7 mouse cellular contexts compared by ENCODE assay signal in genomic region chr5:113783581-113784001, GRCm38 (mm10). TPM values are rescaled to one million over a fixed set of nuclear protein-coding genes. Genes with fewer than 3 reads are reported as not detected.
A peak's percentile ranks its signal among the peaks of the same experiment; 100 is the strongest.
DNase-seq lines count a peak whose midpoint lies in the region; ATAC-seq lines count a peak whose summit lies in the region.

No protein-coding gene starts in this region.

- WGBS in liver, embryonic 15.5 days (ENCODE audit: insufficient replicate concordance), result 22% methylated on average over 12 of the region's 12 CpGs
- 6% methylated on average over 12 of the region's 12 CpGs for WGBS in stomach, embryonic 15.5 days
- 20% methylated on average over 12 of the region's 12 CpGs for WGBS in forebrain, embryonic 11.5 days

- peaks cover 6% of the 10 kb centered on the region; the same call in 1 of the 2 replicates for H3K4me1 ChIP-seq in liver, embryonic 15.5 days (replicated peaks)
- H3K4me1 ChIP-seq in stomach, embryonic 15.5 days, result peaks cover 21% of the 10 kb centered on the region; the same call in 1 of the 2 replicates
- no peaks in the 10 kb centered on the region; the same call in 1 of the 2 replicates for H3K4me1 ChIP-seq in forebrain, embryonic 11.5 days (replicated peaks; ENCODE audit: control insufficient read depth, insufficient read depth, low read length)

- peak; percentile 35; the same call in 1 of the 2 replicates for ATAC-seq in liver, embryonic 15.5 days (ENCODE audit: insufficient read depth)
- peak; percentile 64 for ATAC-seq in stomach, embryonic 15.5 days (ENCODE audit: insufficient read depth, low FRiP score, low read depth)
- no peak for ATAC-seq in forebrain, embryonic 11.5 days (replicated peaks; ENCODE audit: low FRiP score)

- H3K9ac ChIP-seq in liver, embryonic 15.5 days, result no peak overlapping the region
- no peak overlapping the region for H3K9ac ChIP-seq in stomach, embryonic 15.5 days
- H3K9ac ChIP-seq in forebrain, embryonic 11.5 days (ENCODE audit: low read length), result no peak overlapping the region

- H3K27me3 ChIP-seq in liver, embryonic 15.5 days, result peaks cover 16% of the 10 kb centered on the region
- H3K27me3 ChIP-seq in stomach, embryonic 15.5 days (replicated peaks), result peaks cover 5% of the 10 kb centered on the region; the same call in 1 of the 2 replicates
- H3K27me3 ChIP-seq in forebrain, embryonic 11.5 days (ENCODE audit: control insufficient read depth, insufficient read depth, low read length), result no peaks in the 10 kb centered on the region

- peak; percentile 39 to 45 for DNase-seq in spleen, adult 18-20 months
- DNase-seq in spleen, postnatal 4 days (ENCODE audit: low spot score in 2 of 2), result no peak
- peak; percentile 69 for DNase-seq in gastrocnemius, postnatal 14 days
- peak; percentile 32 for DNase-seq in kidney, adult 18-20 months
- DNase-seq in forebrain, embryonic 11.5 days (ENCODE audit: low spot score), result no peak

- H3K9me3 ChIP-seq in liver, embryonic 15.5 days (replicated peaks), result no peaks in the 10 kb centered on the region
- H3K9me3 ChIP-seq in stomach, embryonic 15.5 days, result no peaks in the 10 kb centered on the region
- H3K9me3 ChIP-seq in forebrain, embryonic 11.5 days (ENCODE audit: control insufficient read depth, low read length), result no peaks in the 10 kb centered on the region

- no peak overlapping the region for H3K4me2 ChIP-seq in liver, embryonic 15.5 days
- H3K4me2 ChIP-seq in stomach, embryonic 15.5 days, result 0 out of 2 replicates have a peak overlapping the region, but pooled peaks have one; percentile 1
- no peak overlapping the region for H3K4me2 ChIP-seq in forebrain, embryonic 11.5 days (ENCODE audit: low read depth, low read length, severe bottlenecking)

- peaks cover 2% of the 10 kb centered on the region; the same call in 1 of the 2 replicates for H3K36me3 ChIP-seq in liver, embryonic 15.5 days (replicated peaks)
- H3K36me3 ChIP-seq in stomach, embryonic 15.5 days, result no peaks in the 10 kb centered on the region
- no peaks in the 10 kb centered on the region for H3K36me3 ChIP-seq in forebrain, embryonic 11.5 days (ENCODE audit: control insufficient read depth, insufficient read depth, low read length)

- no peak overlapping the region for H3K4me3 ChIP-seq in liver, embryonic 15.5 days (replicated peaks)
- no peak overlapping the region for H3K4me3 ChIP-seq in stomach, embryonic 15.5 days (replicated peaks)
- no peak overlapping the region for H3K4me3 ChIP-seq in forebrain, embryonic 11.5 days (ENCODE audit: low read depth, low read length)

- H3K27ac ChIP-seq in liver, embryonic 15.5 days (replicated peaks), result 0 out of 2 replicates have a peak overlapping the region, but pooled peaks have one; percentile 9
- H3K27ac ChIP-seq in stomach, embryonic 15.5 days, result peak overlapping the region; percentile 91
- no peak overlapping the region for H3K27ac ChIP-seq in forebrain, embryonic 11.5 days (ENCODE audit: low read depth, low read length)

- intact Hi-C loops in gastrocnemius, postnatal 14 days (cut with DNase I; ENCODE audit: low total_unique reads), result no loop called here

RNA-seq across cellular contexts. Expression of gene Iscu, which starts 11.0 kb away (rescaled TPM):
- 100 to 1,000 TPM in 1 of 2 experiments, 10 to 100 TPM in 1; 92.5 to 102 TPM for total RNA-seq in gastrocnemius, postnatal 14 days (2021)
- polyA plus RNA-seq in liver, embryonic 15.5 days (2015; fragmentation: Nextera tagmentation; extraction: Ambion mirVana), result 79.1 and 85.3 TPM in 2 replicates
- polyA plus RNA-seq in stomach, embryonic 15.5 days (2015; fragmentation: Nextera tagmentation; extraction: Ambion mirVana), result 111 and 112 TPM in 2 replicates
- polyA plus RNA-seq in forebrain, embryonic 11.5 days (2014; fragmentation: Nextera tagmentation; extraction: Ambion mirVana), result 99.4 and 105 TPM in 2 replicates

RNA-seq across cellular contexts. Expression of gene Sart3, which starts 11.3 kb away (rescaled TPM):
- 1 to 10 TPM; 6.5 to 6.9 TPM for total RNA-seq in gastrocnemius, postnatal 14 days (2021)
- 17.5 and 20.7 TPM in 2 replicates for polyA plus RNA-seq in liver, embryonic 15.5 days (2015; fragmentation: Nextera tagmentation; extraction: Ambion mirVana)
- 43.5 and 45.8 TPM in 2 replicates for polyA plus RNA-seq in stomach, embryonic 15.5 days (2015; fragmentation: Nextera tagmentation; extraction: Ambion mirVana)
- polyA plus RNA-seq in forebrain, embryonic 11.5 days (2014; fragmentation: Nextera tagmentation; extraction: Ambion mirVana), result 77.5 and 81.8 TPM in 2 replicates

RNA-seq across cellular contexts. Expression of gene Tmem119, which starts 16.7 kb away (rescaled TPM):
- 10 to 100 TPM in 1 of 2 experiments, 1 to 10 TPM in 1; 5.8 to 11.2 TPM for total RNA-seq in gastrocnemius, postnatal 14 days (2021)
- polyA plus RNA-seq in liver, embryonic 15.5 days (2015; fragmentation: Nextera tagmentation; extraction: Ambion mirVana), result 4.0 and 4.2 TPM in 2 replicates
- 60.6 and 64.4 TPM in 2 replicates for polyA plus RNA-seq in stomach, embryonic 15.5 days (2015; fragmentation: Nextera tagmentation; extraction: Ambion mirVana)
- polyA plus RNA-seq in forebrain, embryonic 11.5 days (2014; fragmentation: Nextera tagmentation; extraction: Ambion mirVana), result 11.6 and 14.5 TPM in 2 replicates

RNA-seq across cellular contexts. Expression of gene Ficd, which starts 48.0 kb away (rescaled TPM):
- 1 to 10 TPM; 4.9 TPM for total RNA-seq in gastrocnemius, postnatal 14 days (2021)
- 2.6 and 2.8 TPM in 2 replicates for polyA plus RNA-seq in liver, embryonic 15.5 days (2015; fragmentation: Nextera tagmentation; extraction: Ambion mirVana)
- 7.1 and 7.6 TPM in 2 replicates for polyA plus RNA-seq in stomach, embryonic 15.5 days (2015; fragmentation: Nextera tagmentation; extraction: Ambion mirVana)
- 3.4 and 4.6 TPM in 2 replicates for polyA plus RNA-seq in forebrain, embryonic 11.5 days (2014; fragmentation: Nextera tagmentation; extraction: Ambion mirVana)

RNA-seq across cellular contexts. Expression of gene Selplg, which starts 48.9 kb away (rescaled TPM):
- total RNA-seq in gastrocnemius, postnatal 14 days (2021), result 1 to 10 TPM; 1.1 TPM
- 13.2 and 15.3 TPM in 2 replicates for polyA plus RNA-seq in liver, embryonic 15.5 days (2015; fragmentation: Nextera tagmentation; extraction: Ambion mirVana)
- 5.8 and 7.5 TPM in 2 replicates for polyA plus RNA-seq in stomach, embryonic 15.5 days (2015; fragmentation: Nextera tagmentation; extraction: Ambion mirVana)
- polyA plus RNA-seq in forebrain, embryonic 11.5 days (2014; fragmentation: Nextera tagmentation; extraction: Ambion mirVana), result 0.67 and 1.4 TPM in 2 replicates

Comparison
In these comparisons a context has a peak if more than half of its experiments do, and no peak if none do; other contexts are left out.
1. DNase-seq: peak in spleen, adult 18-20 months (2 of 2), gastrocnemius, postnatal 14 days (single experiment) and kidney, adult 18-20 months (single experiment); none in spleen, postnatal 4 days (0 of 2) and forebrain, embryonic 11.5 days (single experiment).